Mouse (Mus musculus) forebrain, postnatal 0 days (tissue): Measurements from ENCODE around the gene Bdkrb2. TPM values are rescaled to one million over a fixed set of nuclear protein-coding genes. Genes with fewer than 3 reads are reported as not detected.

ENCODE experiments used
- ATAC-seq: fragments of 200-750 bp; cut with Nextera tagmentation; 2 replicates; pipeline ENCODE4 v1.8.0; 2017; ENCODE audit warnings: mild to moderate bottlenecking, moderate library complexity
- DNase-seq: peaks from one replicate; pipeline ENCODE4 v3.0.0-alpha.2; 2015
- H3K27ac ChIP-seq: fragments of 300-500 bp; sonication (generic); 2 replicates; pipeline ENCODE4 v1.5.1; 2014; ENCODE audit warnings: low read depth, mild to moderate bottlenecking, antibody characterized with exemption, low read length, moderate library complexity, mixed read lengths
- H3K27me3 ChIP-seq: fragments of 300-500 bp; sonication (generic); 2 replicates; pipeline ENCODE4 v1.6.1; 2014; ENCODE audit warnings: mild to moderate bottlenecking, low read length, mixed read lengths; ENCODE audit not compliant: insufficient read depth
- H3K36me3 ChIP-seq: fragments of 300-500 bp; sonication (generic); 2 replicates; pipeline ENCODE4 v1.6.1; 2014; ENCODE audit warnings: mild to moderate bottlenecking, moderate library complexity; ENCODE audit not compliant: insufficient read depth
- H3K4me1 ChIP-seq: fragments of 300-500 bp; sonication (generic); 2 replicates; pipeline ENCODE4 v1.6.1; 2014; ENCODE audit warnings: antibody characterized with exemption; ENCODE audit not compliant: insufficient read depth
- H3K4me2 ChIP-seq: fragments of 300-500 bp; sonication (generic); 2 replicates; pipeline ENCODE4 v1.6.1; 2014; ENCODE audit warnings: low read depth, mild to moderate bottlenecking, moderate library complexity
- H3K4me3 ChIP-seq: fragments of 300-500 bp; sonication (generic); 2 replicates; pipeline ENCODE4 v1.5.1; 2014; ENCODE audit warnings: low read depth, low read length, mixed read lengths
- H3K9ac ChIP-seq: fragments of 300-500 bp; sonication (generic); 2 replicates; pipeline ENCODE4 v1.6.1; 2014; ENCODE audit warnings: mild to moderate bottlenecking
- H3K9me3 ChIP-seq: fragments of 300-500 bp; sonication (generic); 2 replicates; pipeline ENCODE4 v1.6.1; 2016; ENCODE audit warnings: low read length
- CTCF ChIP-seq: sonication (generic); IDR thresholded peaks from 2 replicates; pipeline ENCODE4 v1.5.1; 2016; ENCODE audit warnings: antibody characterized with exemption, control low read depth, low read depth
- WGBS: fragments of 180-500 bp; shearing (Covaris S2); extraction: QIAGEN DNeasy Blood & Tissue Kit; methylation state at CpG from one replicate; pipeline ENCODE4 v1.1.7; 2014; 5-methylcytosine and 5-hydroxymethylcytosine counted together
- polyA plus RNA-seq: library from polyadenylated mRNA; unstranded; fragments of >200 nt; fragmentation: Nextera tagmentation; extraction: Ambion mirVana; gene quantifications from 2 replicates; pipeline ENCODE4 v1.2.1, GENCODE M21; 2015
- total RNA-seq: library from RNA; depleted of rRNA; stranded (reverse); fragments of >200 nt; gene quantifications from 2 replicates; pipeline ENCODE4 v1.2.3, GENCODE M21; 2014

Bdkrb2 gene
- total and polyA plus RNA-seq, 2 experiments from 2014 or later = 0.53 to 1.7 TPM

DNA sequence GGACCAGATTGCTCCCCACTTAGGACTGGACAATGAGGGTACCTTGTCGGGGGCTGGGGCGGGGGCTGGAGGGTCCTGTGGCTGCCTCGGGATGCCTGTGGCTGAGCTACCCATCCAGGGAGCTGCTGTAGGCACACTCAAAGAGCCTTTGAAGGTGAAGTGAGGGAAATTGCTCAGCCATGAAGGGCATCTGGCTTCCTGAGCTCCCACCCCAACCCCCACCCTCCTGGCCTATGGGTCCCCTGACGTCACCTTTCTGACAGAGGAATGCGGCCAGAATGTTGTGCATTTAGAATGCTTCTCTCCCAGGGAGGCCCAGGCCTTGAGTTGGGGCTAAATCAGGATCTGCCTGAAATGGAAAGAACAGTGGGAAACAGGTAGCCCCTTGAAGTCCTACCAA is 7.9 kb upstream of the Bdkrb2 start:
- Histone ChIP-seq H3K27ac (no peak overlapping the region), H3K9ac (no peak overlapping the region), H3K4me2 (no peak overlapping the region), H3K4me3 (no peak overlapping the region), H3K4me1 (no peaks in the 10 kb centered on the region), H3K9me3 (no peaks in the 10 kb centered on the region), H3K27me3 (no peaks in the 10 kb centered on the region), H3K36me3 (no peaks in the 10 kb centered on the region)
- no peak for TF ChIP-seq CTCF
- DNase-seq = no peak
- no peak for ATAC-seq
- WGBS = 74% methylated on average over 5 of the region's 5 CpGs

DNA sequence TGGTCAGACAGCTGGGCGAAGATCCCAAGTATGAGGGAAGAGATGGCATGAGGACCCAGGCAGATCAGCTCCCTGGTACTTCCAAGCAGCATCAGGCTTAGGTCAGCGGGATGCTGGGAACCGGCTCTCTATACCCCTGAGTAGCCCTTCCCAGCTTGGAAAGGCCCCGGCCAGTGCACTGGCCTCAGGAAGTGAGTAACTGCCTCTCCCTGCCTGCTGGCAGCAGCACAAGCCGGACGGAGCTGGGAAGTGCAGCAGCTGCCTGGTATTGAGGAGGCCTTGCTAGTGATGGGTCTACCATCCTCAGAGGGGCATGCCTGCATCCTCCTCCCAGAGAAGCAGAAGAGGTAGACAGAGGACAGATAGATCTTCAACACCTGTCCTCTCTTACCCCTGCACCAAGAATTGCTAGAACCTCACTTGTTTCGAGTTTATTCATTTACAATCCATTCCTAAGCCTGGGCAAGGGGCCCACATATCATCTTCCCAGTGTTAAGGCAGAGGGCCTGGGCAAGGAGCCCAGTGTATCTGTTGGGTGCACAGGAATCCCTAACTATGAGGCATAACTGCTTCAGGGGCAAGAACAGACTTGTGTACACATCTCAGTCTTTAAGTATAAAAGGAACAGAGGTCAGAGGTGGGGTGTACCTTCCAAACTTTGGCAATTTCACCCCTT is 5.6 kb upstream of the Bdkrb2 start:
- peaks cover 5% of the 10 kb centered on the region; the same call in 1 of the 2 replicates for H3K27me3 ChIP-seq
- no peaks in the 10 kb centered on the region for H3K36me3 ChIP-seq
- no peak overlapping the region for H3K4me2 ChIP-seq
- TF ChIP-seq CTCF = no peak
- H3K9ac ChIP-seq = no peak overlapping the region
- DNase-seq (no peak), ATAC-seq (peak; percentile 10; the same call in 1 of the 2 replicates)
- no peak overlapping the region for H3K27ac ChIP-seq
- WGBS = 74% methylated on average over 7 of the region's 7 CpGs
- H3K9me3 ChIP-seq = no peaks in the 10 kb centered on the region
- no peaks in the 10 kb centered on the region for H3K4me1 ChIP-seq
- no peak overlapping the region for H3K4me3 ChIP-seq

GRCm38 (mm10) chr12:105561007-105561534 is 2.0 kb upstream of the Bdkrb2 start:
- no peak for DNase-seq
- no peak overlapping the region for H3K4me2 ChIP-seq

GRCm38 (mm10) chr12:105562056-105562820 is 788 bp upstream of the Bdkrb2 start:
- H3K27ac ChIP-seq = no peak overlapping the region
- H3K36me3 ChIP-seq = no peaks in the 10 kb centered on the region
- H3K27me3 ChIP-seq = peaks cover 28% of the 10 kb centered on the region
- DNase-seq (no peak), ATAC-seq (no peak)
- no peak for TF ChIP-seq CTCF
- H3K4me2 ChIP-seq = peak overlapping the region; percentile 52; the same call in 1 of the 2 replicates
- H3K9ac ChIP-seq = no peak overlapping the region; the same call in 1 of the 2 replicates
- 0 out of 2 replicates have a peak overlapping the region, but pooled peaks have one; percentile 25 for H3K4me3 ChIP-seq
- peaks cover 5% of the 10 kb centered on the region; the same call in 1 of the 2 replicates for H3K4me1 ChIP-seq
- 0 out of 2 replicates have a peak, but pooled peaks cover 3% of the 10 kb centered on the region for H3K9me3 ChIP-seq
- 36% methylated on average over 8 of the region's 8 CpGs for WGBS

More at GRCm38 (mm10) chr12:105561007-105561534, 2.0 kb upstream of the Bdkrb2 start:
- no peak overlapping the region for H3K4me3 ChIP-seq
- 39% methylated on average over 8 of the region's 8 CpGs for WGBS
- peaks cover 28% of the 10 kb centered on the region for H3K27me3 ChIP-seq
- H3K27ac ChIP-seq = no peak overlapping the region
- peaks cover 5% of the 10 kb centered on the region; the same call in 1 of the 2 replicates for H3K4me1 ChIP-seq
- no peak for TF ChIP-seq CTCF
- peak; percentile 51 for ATAC-seq
- H3K36me3 ChIP-seq = no peaks in the 10 kb centered on the region
- H3K9ac ChIP-seq = no peak overlapping the region
- no peaks in the 10 kb centered on the region for H3K9me3 ChIP-seq

DNA sequence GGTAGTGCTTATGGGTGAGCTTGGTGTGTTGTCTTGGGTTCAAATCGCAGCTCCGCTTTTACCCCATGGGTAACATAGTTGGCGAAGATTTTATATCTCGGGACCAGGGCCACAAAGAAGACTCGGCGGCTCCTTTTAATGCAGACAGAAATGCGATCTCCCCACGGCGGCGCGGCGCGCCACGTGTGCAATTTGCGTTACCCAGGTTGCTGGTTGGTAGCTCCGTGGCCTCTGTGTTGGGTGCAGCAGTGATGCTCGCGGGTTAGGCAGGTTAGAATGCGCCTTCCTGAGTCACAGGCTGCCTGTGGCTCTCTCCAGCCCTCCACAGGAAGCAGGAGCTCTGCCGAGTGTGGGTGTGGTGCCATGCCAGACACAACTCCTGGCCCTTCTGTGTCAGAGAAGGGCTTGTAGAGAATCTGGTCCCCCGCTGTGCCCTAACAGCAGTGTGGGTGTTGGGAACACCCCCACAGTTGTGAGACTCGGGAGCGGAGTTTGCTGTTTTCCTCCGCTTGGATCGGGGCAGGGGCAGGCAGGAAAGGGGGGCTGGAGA is 775 bp downstream of the Bdkrb2 start:
- Histone ChIP-seq H3K4me1 (peaks cover 5% of the 10 kb centered on the region; the same call in 1 of the 2 replicates), H3K4me3 (peak overlapping the region; percentile 25), H3K27ac (no peak overlapping the region), H3K27me3 (peaks cover 28% of the 10 kb centered on the region), H3K4me2 (peak overlapping the region; percentile 52), H3K9ac (peak overlapping the region; percentile 31), H3K9me3 (0 out of 2 replicates have a peak, but pooled peaks cover 3% of the 10 kb centered on the region), H3K36me3 (no peaks in the 10 kb centered on the region)
- WGBS = 10% methylated on average over 25 of the region's 25 CpGs
- ATAC-seq (peak; percentile 47), DNase-seq (peak; percentile 30)
- no peak for TF ChIP-seq CTCF

- Histone ChIP-seq H3K9ac (no peak overlapping the region), H3K9me3 (0 out of 2 replicates have a peak, but pooled peaks cover 3% of the 10 kb centered on the region), H3K27me3 (peaks cover 28% of the 10 kb centered on the region), H3K36me3 (no peaks in the 10 kb centered on the region), H3K4me2 (no peak overlapping the region), H3K4me1 (peaks cover 5% of the 10 kb centered on the region; the same call in 1 of the 2 replicates), H3K27ac (no peak overlapping the region), H3K4me3 (no peak overlapping the region)
- no peak for TF ChIP-seq CTCF
- ATAC-seq (no peak), DNase-seq (no peak)
- WGBS = 81% methylated on average over 5 of the region's 5 CpGs
Observed at GRCm38 (mm10) chr12:105565221-105565620, 2.2 kb downstream of the Bdkrb2 start.
